Mouse (Mus musculus) left cerebral cortex, postnatal 10 days (tissue): ENCODE results near the gene Cdr2. TPM values are rescaled to one million over a fixed set of nuclear protein-coding genes. Genes with fewer than 3 reads are reported as not detected.
"Not testable (repeated sequence)": the region's sequence is repeated elsewhere in the genome, so short reads cannot be mapped to it uniquely, and the experiment has no call there.

Experiments used
- DNase-seq, 2 experiments: peaks; one replicate each; pipeline ENCODE4 v3.0.0; 2021 to 2022; ENCODE audit warnings: low spot score in 2 of 2, mixed read lengths in 1 of 2; ENCODE audit errors: extremely low spot score in 1 of 2
- intact Hi-C: fragments of 180-260 bp; cut with DNase I; formaldehyde crosslinking; loops from one replicate; pipeline ENCODE4 v1.15.1; 2025
- total RNA-seq, 2 experiments: library from RNA; stranded (reverse); gene quantifications; 2 replicates each; pipeline ENCODE4 v1.2.3; 2021

The Cdr2 gene
- total RNA-seq, 2 experiments from 2014 or later: 4.8 to 5.5 TPM

DNA sequence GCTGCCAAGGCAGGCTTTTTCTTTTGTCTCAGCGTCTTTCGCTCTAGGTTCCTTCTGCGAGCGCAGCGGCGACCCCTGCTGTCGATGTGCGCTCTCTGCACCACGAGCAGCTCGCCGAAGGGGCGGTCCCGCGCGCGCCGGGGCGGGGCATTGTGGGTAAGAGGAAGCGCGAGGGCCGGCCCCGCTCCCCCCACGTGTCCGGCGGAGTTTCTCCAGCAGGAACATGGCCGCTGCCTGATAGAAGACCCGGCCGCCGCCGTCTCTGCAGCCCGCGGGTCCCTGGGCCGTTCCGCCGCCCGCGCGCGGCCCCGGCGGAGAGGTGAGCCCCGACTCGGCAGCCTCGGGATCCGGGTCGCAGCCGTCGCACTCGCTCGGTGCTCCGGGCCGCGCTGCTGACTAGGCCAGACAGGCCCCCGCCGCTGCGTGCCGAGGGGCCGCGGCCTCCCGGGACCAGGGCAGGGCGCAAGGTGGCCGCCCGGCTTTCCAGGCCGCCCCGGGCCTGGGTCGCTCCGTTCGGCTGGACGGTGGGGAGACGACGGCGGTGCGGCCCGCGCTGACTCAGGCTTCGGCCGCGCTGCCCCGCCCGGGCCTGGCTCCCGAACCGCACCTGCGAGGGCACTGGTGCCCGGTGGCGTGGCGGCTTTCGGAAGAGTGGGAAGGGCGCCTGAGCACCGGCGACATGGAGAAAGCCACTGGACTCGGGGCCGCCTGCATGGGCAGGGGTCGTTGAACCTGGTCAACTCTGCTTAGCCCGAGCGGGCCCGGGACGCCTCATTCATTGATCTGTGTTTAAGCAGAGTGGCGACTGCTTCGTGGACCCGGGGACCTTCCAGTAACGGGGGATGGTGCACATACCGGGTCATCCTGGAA lies 64.3 kb downstream of the Cdr2 start, which contains the start of gene Polr3e:
TSS of gene Polr3e (plus strand) at position 153 of the 870 bp plus-strand sequence.
- DNase-seq: peak; percentile 98
- intact Hi-C loops: loop anchor here (2.0 to 10.0 kb wide), 3 partner anchors 75 to 243 kb away; partner anchors contain the start of genes Eef2k, Mosmo and Pdzd9

DNA sequence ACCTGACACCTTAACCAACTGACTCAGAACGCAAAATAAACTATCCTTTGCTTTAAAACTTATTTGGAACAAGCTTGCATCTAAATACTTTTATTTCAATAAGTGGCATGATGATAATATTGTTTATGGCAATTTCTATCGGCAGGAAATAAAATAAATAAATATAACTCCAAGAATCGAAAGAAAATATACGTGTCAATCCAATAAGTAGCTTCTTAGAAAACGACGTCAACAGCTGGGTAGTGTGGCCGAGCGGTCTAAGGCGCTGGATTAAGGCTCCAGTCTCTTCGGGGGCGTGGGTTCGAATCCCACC lies 64.9 kb downstream of the Cdr2 start:
- no peak for DNase-seq
- intact Hi-C loops: loop anchor here (2.0 to 10.0 kb wide), 3 partner anchors 74 to 242 kb away; partner anchors contain the start of genes Eef2k, Mosmo and Pdzd9

DNA sequence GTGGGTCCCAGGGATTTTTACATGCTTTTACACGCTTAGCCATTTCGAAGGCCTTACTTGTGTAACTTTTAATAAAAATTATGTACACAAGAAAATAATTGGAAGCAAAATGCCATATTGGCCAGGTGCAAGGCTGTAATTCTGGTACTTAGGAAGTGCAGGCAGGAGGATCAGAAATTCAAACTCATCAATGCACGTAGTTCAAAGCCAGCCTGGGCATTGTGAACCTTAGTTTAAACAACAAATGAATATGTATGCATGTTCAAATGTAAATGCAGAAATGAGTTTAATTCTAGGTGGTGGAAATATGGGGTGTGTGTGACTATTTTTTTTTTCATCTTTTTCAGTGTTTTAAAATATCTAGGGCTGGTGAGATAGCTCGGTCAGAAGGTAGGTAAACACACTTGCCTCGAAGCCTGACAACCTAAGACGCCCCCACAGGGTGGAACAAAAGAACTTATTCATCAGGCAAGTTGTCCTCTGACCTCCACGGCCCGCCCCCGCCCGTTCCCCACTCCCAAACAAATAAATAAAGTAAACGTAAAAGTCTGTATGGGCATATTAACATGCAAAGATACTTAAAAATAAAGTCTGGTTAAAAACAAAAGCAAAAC lies 65.7 kb downstream of the Cdr2 start:
- no peak for DNase-seq
- intact Hi-C loops: loop anchor here (2.0 to 10.0 kb wide), 3 partner anchors 74 to 242 kb away; partner anchors contain the start of genes Eef2k, Mosmo and Pdzd9

DNA sequence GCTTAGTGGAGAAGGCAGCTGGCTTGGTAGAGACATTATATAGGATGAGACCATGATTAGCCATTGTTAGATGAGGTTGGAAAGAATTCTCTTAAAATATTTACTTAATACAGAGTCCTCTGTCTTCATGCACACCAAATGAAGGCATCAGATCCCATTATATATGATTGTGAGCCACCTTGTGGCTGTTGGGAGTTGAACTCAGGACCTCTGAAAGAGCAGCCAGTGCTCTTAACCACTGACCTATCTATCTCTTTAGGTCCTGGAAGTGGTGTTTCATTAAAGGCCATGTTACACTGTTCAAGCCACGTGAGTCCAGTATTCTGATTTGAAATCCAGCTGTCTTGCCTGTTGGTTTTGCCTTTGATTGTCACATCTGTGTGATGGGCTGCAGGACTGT lies 68.8 kb downstream of the Cdr2 start:
- intact Hi-C loops: loop anchor here (10.0 kb wide), 1 partner anchor 239 kb away; the partner anchor contains the start of genes Mosmo and Pdzd9
- DNase-seq: no peak

DNA sequence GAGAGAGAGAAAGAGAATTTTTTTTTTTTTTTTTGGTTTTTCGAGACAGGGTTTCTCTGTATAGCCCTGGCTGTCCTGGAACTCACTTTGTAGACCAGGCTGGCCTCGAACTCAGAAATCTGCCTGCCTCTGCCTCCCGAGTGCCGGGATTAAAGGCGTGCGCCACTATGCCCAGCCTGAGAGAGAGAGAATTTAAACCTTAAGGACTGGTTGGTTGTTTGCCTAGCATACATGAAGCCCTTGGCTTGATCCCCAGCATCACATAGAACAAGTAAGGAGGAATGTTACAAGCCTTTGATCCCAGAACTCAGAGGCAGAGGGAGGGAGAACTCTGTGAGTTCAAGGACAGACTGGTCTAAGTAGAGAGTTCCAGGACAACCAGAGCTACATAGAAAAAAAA lies 70.8 kb downstream of the Cdr2 start:
- intact Hi-C loops: loop anchor here (10.0 kb wide), 1 partner anchor 236 kb away; the partner anchor contains the start of genes Mosmo and Pdzd9
- DNase-seq: not testable (repeated sequence)

DNA sequence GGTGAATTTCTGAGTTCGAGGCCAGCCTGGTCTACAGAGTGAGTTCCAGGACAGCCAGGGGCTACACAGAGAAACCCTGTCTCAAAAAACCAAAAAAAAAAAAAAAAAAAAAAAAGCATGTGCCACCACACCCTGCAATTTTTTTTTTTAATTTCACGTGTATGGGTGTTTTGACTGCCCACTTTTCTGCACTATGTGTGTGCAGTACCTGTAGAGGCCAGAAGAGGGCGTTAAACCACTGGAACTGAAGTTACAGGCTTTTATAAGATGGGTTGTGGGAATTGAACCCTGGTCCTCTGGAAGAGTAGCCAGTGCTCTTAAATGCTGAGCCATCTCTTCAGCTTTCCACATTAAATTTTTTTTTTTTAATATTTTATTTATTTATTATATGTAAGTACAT lies 71.9 kb downstream of the Cdr2 start:
- not testable (repeated sequence) for DNase-seq
- intact Hi-C loops: loop anchor here (10.0 kb wide), 1 partner anchor 235 kb away; the partner anchor contains the start of genes Mosmo and Pdzd9

Other genes starting within 250 kb of the Cdr2 start
- 10 to 100 TPM; 14.8 to 17.6 TPM for gene Vwa3a, start 243.0 kb downstream of the Cdr2 start, total RNA-seq
- gene Gm5737, start 169.9 kb downstream of the Cdr2 start, total RNA-seq: under 1 TPM in 1 of 2 experiments, not detected in 1; 0.28 TPM
- gene Eef2k, start 139.5 kb downstream of the Cdr2 start, total RNA-seq: 10 to 100 TPM; 45.1 to 46.0 TPM
- 10 to 100 TPM; 34.5 to 34.6 TPM for gene Polr3e, start 64.6 kb downstream of the Cdr2 start, total RNA-seq
- gene Mfsd13b, start 197 bp upstream of the Cdr2 start, total RNA-seq: under 1 TPM in 1 of 2 experiments, not detected in 1; 0.21 TPM
- gene Mettl9, start 52.1 kb upstream of the Cdr2 start, total RNA-seq: 10 to 100 TPM; 85.4 to 96.1 TPM
- under 1 TPM in 1 of 2 experiments, not detected in 1; 0.16 TPM for gene Igsf6, start 92.3 kb upstream of the Cdr2 start, total RNA-seq
- gene Otoa, start 99.3 kb upstream of the Cdr2 start, total RNA-seq: under 1 TPM; 0.36 to 0.41 TPM